Mouse (Mus musculus) C2C12 (cell line): ENCODE measurements at regions not wholly inside any gene's neighbourhood (a gene's known extent, or its start where the extent isn't known, plus 50 kb on each side); places are given as distances from the start of the nearest gene placed in this dataset.
"Not testable (repeated sequence)": the region's sequence is repeated elsewhere in the genome, so short reads cannot be mapped to it uniquely, and the experiment has no call there.

ENCODE experiments used
- CTCF ChIP-seq: IDR thresholded peaks from one replicate; pipeline ENCODE4 v1.5.1; 2011; ENCODE audit not compliant: control insufficient read depth, insufficient read depth, insufficient read length
- MYOD1 ChIP-seq: IDR thresholded peaks from one replicate; pipeline ENCODE4 v1.6.1; 2011; ENCODE audit warnings: low read depth; ENCODE audit not compliant: control insufficient read depth, insufficient read length

DNA sequence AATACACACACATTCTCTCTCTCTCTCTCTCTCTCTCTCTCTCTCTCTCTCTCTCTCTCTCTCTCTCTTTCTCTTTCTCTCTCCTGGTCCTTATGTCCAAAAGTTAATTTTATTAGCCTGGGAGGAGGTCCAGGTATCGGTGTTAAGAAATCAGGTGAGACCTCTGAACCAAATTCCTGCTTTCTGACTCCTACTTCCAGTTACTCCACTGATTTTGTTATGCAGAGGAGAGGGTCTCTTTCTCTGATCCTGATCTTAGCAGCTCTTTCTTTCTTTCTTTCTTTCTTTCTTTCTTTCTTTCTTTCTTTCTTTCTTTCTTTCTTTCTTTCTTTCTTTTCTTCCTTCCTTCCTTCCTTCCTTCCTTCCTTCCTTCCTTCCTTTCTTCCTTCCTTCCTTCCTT, 185.5 kb upstream of the Stk26 start:
- not testable (repeated sequence) for TF ChIP-seq CTCF, MYOD1
